Mouse (Mus musculus) thymus, postnatal 36 days (tissue): ENCODE results near the gene Tor1aip2.

Experiments used
- DNase-seq, 2 experiments: peaks; one replicate each; pipeline ENCODE4 v3.0.0; 2022; ENCODE audit warnings: mixed read lengths in 2 of 2

The Tor1aip2 gene

GRCm38 (mm10) chr1:156035269-156035929 lies at the start of gene Tor1aip2:
Gene Tor1aip2, plus strand, starts transcription at chr1:156035403.
- no peak for DNase-seq

- DNase-seq, result no peak
Observed at GRCm38 (mm10) chr1:155987625-155988024, 47.6 kb upstream of the Tor1aip2 start.

- DNase-seq, result no peak
Observed at GRCm38 (mm10) chr1:155989387-155989786, 45.8 kb upstream of the Tor1aip2 start.

- no peak for DNase-seq
Observed at GRCm38 (mm10) chr1:155990391-155990790, 44.8 kb upstream of the Tor1aip2 start.

- DNase-seq, result no peak
Observed at GRCm38 (mm10) chr1:155994524-155994923, 40.7 kb upstream of the Tor1aip2 start.

- DNase-seq, result no peak
Observed at GRCm38 (mm10) chr1:155995612-155996011, 39.6 kb upstream of the Tor1aip2 start.

- no peak for DNase-seq
Observed at GRCm38 (mm10) chr1:156002366-156002765, 32.8 kb upstream of the Tor1aip2 start.

GRCm38 (mm10) chr1:156003201-156003935 lies 31.8 kb upstream of the Tor1aip2 start:
- DNase-seq, result no peak

- no peak for DNase-seq
Observed at GRCm38 (mm10) chr1:156005906-156006305, 29.3 kb upstream of the Tor1aip2 start.

GRCm38 (mm10) chr1:156009003-156009402 lies 26.2 kb upstream of the Tor1aip2 start:
- DNase-seq, result no peak

- DNase-seq, result no peak
Observed at GRCm38 (mm10) chr1:156019800-156020199, 15.4 kb upstream of the Tor1aip2 start.

GRCm38 (mm10) chr1:156020402-156020801 lies 14.8 kb upstream of the Tor1aip2 start:
- DNase-seq, result no peak

- DNase-seq, result no peak
Observed at GRCm38 (mm10) chr1:156024831-156025503, 10.2 kb upstream of the Tor1aip2 start.

- no peak for DNase-seq
Observed at GRCm38 (mm10) chr1:156027849-156028248, 7.4 kb upstream of the Tor1aip2 start.

- no peak for DNase-seq
Observed at GRCm38 (mm10) chr1:156028340-156028975, 6.7 kb upstream of the Tor1aip2 start.

GRCm38 (mm10) chr1:156033921-156034320 lies 1.3 kb upstream of the Tor1aip2 start:
- DNase-seq, result no peak

- DNase-seq, result no peak
Observed at GRCm38 (mm10) chr1:156034661-156035060, 542 bp upstream of the Tor1aip2 start.

- peak; percentile 97 to 99 for DNase-seq
Observed at GRCm38 (mm10) chr1:156035930-156036737, 931 bp downstream of the Tor1aip2 start, which contains the start of gene Tor1aip1. Gene Tor1aip1, minus strand, starts transcription at chr1:156036480.

- DNase-seq, result peak; percentile 28 to 34
Observed at GRCm38 (mm10) chr1:156037144-156037583, 2.0 kb downstream of the Tor1aip2 start.

- DNase-seq, result peak; percentile 9 to 24
Observed at GRCm38 (mm10) chr1:156039989-156040388, 4.8 kb downstream of the Tor1aip2 start.

GRCm38 (mm10) chr1:156040731-156041401 lies 5.7 kb downstream of the Tor1aip2 start:
- DNase-seq, result peak; percentile 86 to 92
